Mouse (Mus musculus) limb, embryonic 11.5 days (tissue): ENCODE results near the gene Cd2. TPM values are rescaled to one million over a fixed set of nuclear protein-coding genes. Genes with fewer than 3 reads are reported as not detected.

Source experiments
- ATAC-seq: fragments of 200-750 bp; cut with Nextera tagmentation; 2 replicates; pipeline ENCODE4 v1.8.0; 2017; ENCODE audit warnings: low read depth; ENCODE audit not compliant: insufficient number of reproducible peaks, low FRiP score, low TSS enrichment
- DNase-seq: peaks from one replicate; pipeline ENCODE4 v3.0.0-alpha.2; 2015; ENCODE audit warnings: low spot score
- H3K27ac ChIP-seq: fragments of 300-500 bp; sonication (generic); replicated peaks from 2 replicates; pipeline ENCODE4 v1.5.1; 2014; ENCODE audit warnings: low read depth, mild to moderate bottlenecking, low read length
- H3K27me3 ChIP-seq: fragments of 300-500 bp; sonication (generic); 2 replicates; pipeline ENCODE4 v1.6.1; 2014; ENCODE audit warnings: mild to moderate bottlenecking, low read length, mixed read lengths; ENCODE audit not compliant: control insufficient read depth, insufficient read depth
- H3K36me3 ChIP-seq: fragments of 300-500 bp; sonication (generic); 2 replicates; pipeline ENCODE4 v1.6.1; 2014; ENCODE audit warnings: mild to moderate bottlenecking, low read length, moderate library complexity, mixed read lengths; ENCODE audit not compliant: control insufficient read depth, insufficient read depth
- H3K4me1 ChIP-seq: fragments of 300-500 bp; sonication (generic); 2 replicates; pipeline ENCODE4 v1.6.1; 2014; ENCODE audit warnings: low read length, mixed read lengths; ENCODE audit not compliant: control insufficient read depth, insufficient read depth
- H3K4me2 ChIP-seq: fragments of 300-500 bp; sonication (generic); 2 replicates; pipeline ENCODE4 v1.6.1; 2014; ENCODE audit warnings: low read depth, mild to moderate bottlenecking, moderate library complexity; ENCODE audit not compliant: severe bottlenecking
- H3K4me3 ChIP-seq: fragments of 300-500 bp; sonication (generic); 2 replicates; pipeline ENCODE4 v1.5.1; 2014; ENCODE audit warnings: low read depth, low read length
- H3K9ac ChIP-seq: fragments of 300-500 bp; sonication (generic); 2 replicates; pipeline ENCODE4 v1.6.1; 2014; ENCODE audit warnings: mild to moderate bottlenecking, low read length
- H3K9me3 ChIP-seq: fragments of 300-500 bp; sonication (generic); 2 replicates; pipeline ENCODE4 v1.6.1; 2016; ENCODE audit warnings: low read length; ENCODE audit not compliant: control insufficient read depth
- WGBS: fragments of 180-500 bp; shearing (Covaris S2); extraction: QIAGEN DNeasy Blood & Tissue Kit; methylation state at CpG from one replicate; pipeline ENCODE4 v1.1.7; 2014; 5-methylcytosine and 5-hydroxymethylcytosine counted together
- polyA plus RNA-seq: library from polyadenylated mRNA; unstranded; fragments of >200 nt; fragmentation: Nextera tagmentation; extraction: Ambion mirVana; gene quantifications from 2 replicates; pipeline ENCODE4 v1.2.1, GENCODE M21; 2014

Cd2 gene
- polyA plus RNA-seq, 1 experiment from 2014 or later = not detected

- Histone ChIP-seq H3K9me3 (no peaks in the 10 kb centered on the region), H3K4me3 (no peak overlapping the region), H3K4me1 (no peaks in the 10 kb centered on the region), H3K4me2 (no peak overlapping the region), H3K9ac (no peak overlapping the region), H3K27ac (no peak overlapping the region), H3K27me3 (no peaks in the 10 kb centered on the region), H3K36me3 (no peaks in the 10 kb centered on the region)
- ATAC-seq = no peak
- no peak for DNase-seq
- 89% methylated on average over 12 of the region's 12 CpGs for WGBS
These were observed 13.5 kb downstream of the Cd2 start for GRCm38 (mm10) chr3:101274041-101274770.

DNA sequence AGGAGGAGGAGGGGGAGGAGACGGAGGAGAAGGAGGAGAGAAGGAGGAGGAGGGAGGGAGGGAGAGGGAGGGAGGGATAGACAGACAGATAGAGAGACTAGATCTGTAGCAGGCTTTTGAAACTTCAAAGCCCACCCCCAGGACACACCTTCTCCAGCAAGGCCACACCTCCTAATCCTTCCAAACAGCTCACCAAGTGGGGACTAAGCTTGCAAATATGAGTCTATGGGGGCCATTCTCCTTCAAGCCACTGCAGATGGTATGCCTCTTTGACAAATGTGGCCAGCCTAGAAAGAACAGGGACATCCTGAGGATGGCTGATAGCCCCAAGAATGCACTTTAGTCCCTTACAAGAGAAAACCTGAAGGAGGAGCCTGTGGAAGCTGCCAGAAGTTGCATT is 15.6 kb downstream of the Cd2 start:
- no peak for DNase-seq
- H3K4me1 ChIP-seq = no peaks in the 10 kb centered on the region
- H3K36me3 ChIP-seq = no peaks in the 10 kb centered on the region
- no peak overlapping the region for H3K4me3 ChIP-seq
- no peak overlapping the region for H3K27ac ChIP-seq
- no peaks in the 10 kb centered on the region for H3K9me3 ChIP-seq
- no peak for ATAC-seq
- H3K9ac ChIP-seq = no peak overlapping the region
- no peak overlapping the region for H3K4me2 ChIP-seq
- 69% methylated on average over 1 of the region's 1 CpGs for WGBS
- no peaks in the 10 kb centered on the region for H3K27me3 ChIP-seq

GRCm38 (mm10) chr3:101270833-101271232 is 16.9 kb downstream of the Cd2 start:
- DNase-seq (no peak), ATAC-seq (no peak)
- Histone ChIP-seq H3K36me3 (no peaks in the 10 kb centered on the region), H3K9ac (no peak overlapping the region), H3K9me3 (no peaks in the 10 kb centered on the region), H3K27ac (no peak overlapping the region), H3K4me2 (no peak overlapping the region), H3K4me1 (no peaks in the 10 kb centered on the region), H3K4me3 (no peak overlapping the region), H3K27me3 (no peaks in the 10 kb centered on the region)
- WGBS = 91% methylated on average over 5 of the region's 5 CpGs

DNA sequence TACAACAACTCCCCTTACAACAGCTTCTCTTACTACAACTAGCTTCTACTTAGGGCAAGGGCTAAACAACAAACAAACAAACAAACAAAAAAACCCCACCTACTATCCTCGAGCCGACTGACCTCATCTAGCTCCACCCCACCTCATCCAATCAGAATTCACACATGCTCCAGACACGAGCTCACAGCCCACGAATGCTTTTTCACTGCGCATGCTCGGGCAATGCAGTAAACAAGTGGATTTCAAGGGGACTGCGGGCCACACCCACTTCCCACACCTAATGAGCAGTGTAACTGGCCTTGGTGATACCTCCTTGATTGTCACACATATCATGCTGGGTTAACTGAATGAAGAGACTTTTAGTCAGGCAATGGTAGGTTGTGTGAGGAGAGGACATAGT is 19.4 kb downstream of the Cd2 start:
- H3K4me3 ChIP-seq = no peak overlapping the region
- no peaks in the 10 kb centered on the region for H3K9me3 ChIP-seq
- no peaks in the 10 kb centered on the region for H3K36me3 ChIP-seq
- no peak overlapping the region for H3K4me2 ChIP-seq
- H3K9ac ChIP-seq = no peak overlapping the region
- DNase-seq = no peak
- no peak overlapping the region for H3K27ac ChIP-seq
- no peak for ATAC-seq
- no peaks in the 10 kb centered on the region for H3K4me1 ChIP-seq
- WGBS = 89% methylated on average over 7 of the region's 7 CpGs
- no peaks in the 10 kb centered on the region for H3K27me3 ChIP-seq

DNA sequence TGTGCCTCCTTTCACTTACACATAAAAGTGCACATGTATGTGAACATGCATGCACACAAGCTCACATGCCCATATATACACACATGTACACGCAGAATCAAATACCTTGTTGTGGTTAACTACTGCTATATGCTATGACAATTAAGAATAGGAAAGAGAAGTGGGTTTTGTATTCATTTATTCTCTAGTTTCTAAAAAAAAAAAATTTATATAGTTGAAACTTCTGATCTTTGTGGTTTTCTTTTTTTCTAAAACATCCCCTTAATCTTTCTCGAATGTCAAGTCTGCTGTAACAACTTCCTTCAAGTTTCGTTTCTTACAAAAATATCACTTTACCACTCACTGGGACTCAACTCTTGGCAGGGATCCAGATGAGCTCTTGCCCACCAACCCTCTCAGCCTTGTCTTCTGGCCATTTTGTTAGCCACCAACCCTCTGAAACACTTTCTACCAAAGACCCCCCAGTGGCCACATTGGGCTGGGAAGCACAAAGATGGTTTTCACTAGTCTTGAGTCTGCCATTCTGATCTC is 22.1 kb downstream of the Cd2 start:
- ATAC-seq (no peak), DNase-seq (no peak)
- WGBS = 88% methylated on average over 3 of the region's 3 CpGs
- Histone ChIP-seq H3K4me1 (no peaks in the 10 kb centered on the region), H3K36me3 (no peaks in the 10 kb centered on the region), H3K4me3 (no peak overlapping the region), H3K9ac (no peak overlapping the region), H3K9me3 (no peaks in the 10 kb centered on the region), H3K27me3 (no peaks in the 10 kb centered on the region), H3K27ac (no peak overlapping the region), H3K4me2 (no peak overlapping the region)

GRCm38 (mm10) chr3:101258976-101259375 is 28.8 kb downstream of the Cd2 start:
- DNase-seq = no peak
- H3K27ac ChIP-seq = no peak overlapping the region
- no peaks in the 10 kb centered on the region for H3K36me3 ChIP-seq
- no peak overlapping the region for H3K4me2 ChIP-seq
- H3K27me3 ChIP-seq = no peaks in the 10 kb centered on the region
- H3K9me3 ChIP-seq = no peaks in the 10 kb centered on the region
- no peak for ATAC-seq
- H3K9ac ChIP-seq = no peak overlapping the region
- H3K4me3 ChIP-seq = no peak overlapping the region
- 53% methylated on average over 2 of the region's 2 CpGs for WGBS
- no peaks in the 10 kb centered on the region for H3K4me1 ChIP-seq

DNA sequence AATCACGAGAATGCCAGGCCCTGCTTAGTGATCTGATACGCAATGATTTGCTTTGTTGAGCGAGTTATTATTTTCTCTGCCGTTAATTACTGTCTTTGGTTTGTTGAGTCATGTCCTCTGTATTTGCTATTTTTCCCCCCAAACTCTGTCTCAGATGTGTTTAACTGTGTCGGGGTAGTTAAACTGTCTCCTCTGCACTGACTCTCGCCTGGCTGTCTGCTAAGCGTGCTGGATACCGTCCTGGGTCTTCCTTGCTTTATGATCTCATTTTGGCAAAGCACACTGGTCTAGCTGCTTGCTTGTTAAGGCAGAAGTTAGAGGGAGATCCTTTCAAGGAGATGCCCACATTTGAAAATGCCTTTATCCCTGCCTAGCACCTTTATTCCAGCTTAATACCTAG is 31.6 kb downstream of the Cd2 start:
- H3K4me1 ChIP-seq = no peaks in the 10 kb centered on the region
- no peaks in the 10 kb centered on the region for H3K36me3 ChIP-seq
- no peaks in the 10 kb centered on the region for H3K27me3 ChIP-seq
- H3K27ac ChIP-seq = no peak overlapping the region
- ATAC-seq (no peak), DNase-seq (no peak)
- no peak overlapping the region for H3K9ac ChIP-seq
- H3K4me2 ChIP-seq = no peak overlapping the region
- WGBS = 82% methylated on average over 8 of the region's 8 CpGs
- no peaks in the 10 kb centered on the region for H3K9me3 ChIP-seq
- H3K4me3 ChIP-seq = no peak overlapping the region

DNA sequence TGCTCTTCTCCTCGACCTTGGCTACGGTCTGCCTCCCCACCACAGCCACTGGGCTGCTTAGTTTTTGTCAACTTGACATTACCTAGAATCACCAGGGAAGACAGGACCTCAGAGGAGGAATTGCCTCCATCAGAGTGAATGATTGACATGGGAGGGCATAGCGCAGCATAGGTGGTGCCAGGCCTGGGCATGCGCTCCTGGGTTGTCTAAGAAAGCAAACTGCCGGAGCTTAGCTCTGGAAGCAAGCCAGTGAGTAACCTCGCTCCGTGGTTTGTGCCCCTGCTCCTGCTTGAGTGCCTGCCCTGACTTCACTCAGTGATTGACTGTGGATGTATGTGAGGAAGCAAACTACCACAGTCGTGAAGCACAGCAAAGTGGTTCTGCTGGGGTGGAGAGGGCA is 35.6 kb downstream of the Cd2 start:
- no peaks in the 10 kb centered on the region for H3K4me1 ChIP-seq
- H3K27ac ChIP-seq = no peak overlapping the region
- ATAC-seq (no peak), DNase-seq (no peak)
- H3K4me3 ChIP-seq = no peak overlapping the region
- H3K9ac ChIP-seq = no peak overlapping the region
- no peaks in the 10 kb centered on the region for H3K27me3 ChIP-seq
- no peaks in the 10 kb centered on the region for H3K36me3 ChIP-seq
- 83% methylated on average over 8 of the region's 8 CpGs for WGBS
- H3K4me2 ChIP-seq = no peak overlapping the region
- H3K9me3 ChIP-seq = no peaks in the 10 kb centered on the region

- no peak overlapping the region for H3K4me3 ChIP-seq
- H3K9me3 ChIP-seq = no peaks in the 10 kb centered on the region
- H3K4me1 ChIP-seq = no peaks in the 10 kb centered on the region
- no peak overlapping the region for H3K4me2 ChIP-seq
- no peak overlapping the region for H3K27ac ChIP-seq
- ATAC-seq (no peak), DNase-seq (no peak)
- H3K9ac ChIP-seq = no peak overlapping the region
- H3K27me3 ChIP-seq = no peaks in the 10 kb centered on the region
- 89% methylated on average over 6 of the region's 6 CpGs for WGBS
- H3K36me3 ChIP-seq = no peaks in the 10 kb centered on the region
These were observed 37.9 kb downstream of the Cd2 start for GRCm38 (mm10) chr3:101249846-101250245.
